Mouse (Mus musculus): Measurements from ENCODE around the gene Mrpl51.

- peak; percentile 63 for TF ChIP-seq POLR2A (IDR thresholded peaks at IDR 0.05; ENCODE audit: extremely low read depth, insufficient read depth, low read length)
- peak; percentile 61 for TF ChIP-seq CTCF (IDR thresholded peaks at IDR 0.05; ENCODE audit: low read depth, low read length)
Measured at GRCm38 (mm10) chr6:125145001-125145400, 46.6 kb upstream of the Mrpl51 start, which contains the start of gene Iffo1.

All from liver, adult 2 months (tissue).